Mouse (Mus musculus) spleen, adult 2 months (tissue): ENCODE results near the gene Ltc4s. TPM values are rescaled to one million over a fixed set of nuclear protein-coding genes. Genes with fewer than 3 reads are reported as not detected.

Experiments
- DNase-seq, 2 experiments: peaks; one replicate each; pipeline versions ENCODE4 v3.0.0 to v3.0.0-alpha.2; 2012 to 2021; ENCODE audit warnings: low spot score in 2 of 2, low read depth in 1 of 2
- H3K27ac ChIP-seq: fragments of 200-500 bp; 2 replicates; pipeline ENCODE4 v1.5.1; 2012; ENCODE audit warnings: low read length, inconsistent platforms; ENCODE audit not compliant: insufficient read depth
- H3K27me3 ChIP-seq: fragments of 200-500 bp; 2 replicates; pipeline ENCODE4 v1.6.1; 2012; ENCODE audit warnings: mild to moderate bottlenecking, moderate library complexity, low read length, inconsistent platforms; ENCODE audit not compliant: control insufficient read depth, insufficient read depth
- H3K36me3 ChIP-seq: fragments of 200-500 bp; 2 replicates; pipeline ENCODE4 v1.6.1; 2012; ENCODE audit warnings: mild to moderate bottlenecking, low read length, inconsistent platforms; ENCODE audit not compliant: control insufficient read depth, insufficient read depth
- H3K4me1 ChIP-seq: fragments of 200-500 bp; 2 replicates; pipeline ENCODE4 v1.6.1; 2011; ENCODE audit warnings: inconsistent platforms; ENCODE audit not compliant: control insufficient read depth, insufficient read depth, insufficient read length
- H3K4me3 ChIP-seq: fragments of 200-500 bp; 2 replicates; pipeline ENCODE4 v1.5.1; 2011; ENCODE audit warnings: mild to moderate bottlenecking, inconsistent platforms; ENCODE audit not compliant: insufficient read depth, insufficient read length; ENCODE audit errors: extremely low read depth
- CTCF ChIP-seq: fragments of 200-500 bp; IDR thresholded peaks from 2 replicates; pipeline ENCODE4 v1.5.1; 2011; ENCODE audit warnings: mild to moderate bottlenecking, inconsistent platforms; ENCODE audit not compliant: insufficient read depth, insufficient read length, insufficient replicate concordance; ENCODE audit errors: extremely low read depth
- POLR2A ChIP-seq: fragments of 200-500 bp; IDR thresholded peaks from 2 replicates; pipeline ENCODE4 v1.6.1; 2011; ENCODE audit warnings: low read depth, low read length, inconsistent platforms
- WGBS: fragments of 180-500 bp; shearing (Covaris S2); methylation state at CpG from one replicate; pipeline ENCODE4 v1.1.7; 2018; 5-methylcytosine and 5-hydroxymethylcytosine counted together
- polyA plus RNA-seq: library from polyadenylated mRNA; depleted of rRNA; stranded (reverse); fragments of >200 nt; gene quantifications from 2 replicates; pipeline ENCODE4 v1.2.3, GENCODE M21; 2012

Gene Ltc4s
- polyA plus RNA-seq, 1 experiment, result 44.9 TPM

DNA sequence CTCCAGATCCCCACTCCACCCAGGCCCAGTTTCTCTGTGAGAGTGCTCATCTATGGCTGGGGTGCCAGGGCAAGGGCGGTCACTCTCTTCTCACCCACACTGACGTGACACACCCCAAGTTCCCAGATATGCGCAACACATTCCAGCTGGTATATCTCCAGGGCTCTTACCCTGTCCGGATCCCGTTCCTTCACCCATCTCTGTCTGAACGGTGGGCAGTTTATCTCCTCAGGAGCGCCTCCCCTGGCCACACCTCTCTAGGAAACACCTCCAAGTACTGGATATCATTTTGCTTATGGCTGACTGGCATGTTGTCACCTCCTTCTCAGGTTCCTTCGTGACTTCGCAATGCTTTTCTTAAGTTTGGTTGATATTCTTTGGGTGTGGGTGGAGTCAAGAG lies 22.8 kb downstream of the Ltc4s start:
- Histone ChIP-seq H3K4me3 (no peak overlapping the region), H3K27me3 (no peaks in the 10 kb centered on the region), H3K36me3 (no peaks in the 10 kb centered on the region), H3K27ac (no peak overlapping the region), H3K4me1 (peaks cover 5% of the 10 kb centered on the region; the same call in 1 of the 2 replicates)
- TF ChIP-seq CTCF, result no peak
- no peak for TF ChIP-seq POLR2A
- 90% methylated on average over 9 of the region's 9 CpGs for WGBS
- DNase-seq, result no peak

DNA sequence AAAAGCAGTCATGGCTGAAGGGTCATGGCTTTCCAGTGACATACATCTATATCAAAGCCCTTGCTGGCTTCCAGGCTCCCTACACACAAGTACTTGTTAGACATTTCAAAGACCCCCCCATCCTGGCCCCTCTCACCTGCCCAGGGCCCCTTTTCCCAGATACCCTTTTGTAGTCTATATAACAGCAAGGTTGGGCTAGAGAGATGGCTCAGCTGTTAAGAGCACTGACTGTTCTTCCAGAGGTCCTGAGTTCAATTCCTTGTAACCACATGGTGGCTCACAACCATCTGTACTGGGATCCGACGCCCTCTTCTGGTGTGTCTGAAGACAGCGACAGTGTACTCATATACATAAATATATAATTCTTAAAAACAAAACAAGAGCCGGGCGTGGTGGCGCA lies 23.8 kb downstream of the Ltc4s start:
- TF ChIP-seq POLR2A, result no peak
- no peak for TF ChIP-seq CTCF
- no peak overlapping the region for H3K4me3 ChIP-seq
- H3K27ac ChIP-seq, result no peak overlapping the region
- H3K27me3 ChIP-seq, result no peaks in the 10 kb centered on the region
- DNase-seq, result no peak
- WGBS, result 92% methylated on average over 6 of the region's 6 CpGs
- peaks cover 5% of the 10 kb centered on the region; the same call in 1 of the 2 replicates for H3K4me1 ChIP-seq
- no peaks in the 10 kb centered on the region for H3K36me3 ChIP-seq

DNA sequence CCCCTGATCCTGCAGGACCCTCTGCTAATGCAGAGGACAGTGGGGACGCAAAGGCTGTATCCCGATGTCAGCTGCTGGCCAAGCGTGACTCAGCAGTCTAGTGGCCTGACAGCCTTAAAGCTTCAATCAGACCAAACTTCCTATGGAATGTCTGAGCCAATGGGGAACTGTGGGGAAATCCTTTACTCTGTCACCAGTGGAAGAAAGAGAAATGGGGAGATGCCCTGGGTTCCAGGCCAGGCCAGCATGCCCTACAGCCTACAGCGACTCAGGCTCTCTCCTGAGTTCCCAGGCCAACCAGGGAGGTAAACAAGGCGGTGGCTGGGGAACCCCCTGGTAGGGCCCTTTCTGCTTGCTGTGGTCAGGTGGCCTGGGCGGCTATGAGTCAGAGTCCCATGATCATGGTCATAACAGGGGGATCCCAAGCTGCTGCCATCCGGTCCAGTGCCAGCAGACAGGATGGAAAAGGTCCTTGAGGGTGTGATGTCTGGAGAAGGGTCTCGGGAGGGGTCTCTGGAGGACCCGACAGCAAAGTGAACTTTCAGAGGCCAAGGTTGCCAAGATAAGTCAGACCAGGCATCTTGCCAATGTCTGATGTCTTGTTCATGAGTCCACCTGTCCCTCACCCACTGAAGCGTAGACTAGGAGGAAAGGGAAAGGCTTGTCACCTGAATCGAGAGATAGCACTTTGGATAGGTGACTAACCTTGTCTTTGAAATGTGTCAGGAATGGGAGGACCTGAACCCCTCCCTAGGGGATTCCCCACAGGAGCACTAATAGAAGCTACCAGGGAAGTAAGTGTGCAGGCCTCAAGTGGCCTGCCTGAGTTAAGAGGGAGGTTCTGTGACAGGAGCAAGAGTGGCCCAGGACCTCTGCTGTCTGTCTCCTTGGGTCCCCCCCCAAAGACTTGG lies 25.3 kb downstream of the Ltc4s start:
- peak; percentile 40 to 41 for DNase-seq
- TF ChIP-seq CTCF (no peak), POLR2A (no peak)
- H3K27me3 ChIP-seq, result no peaks in the 10 kb centered on the region
- WGBS, result 71% methylated on average over 11 of the region's 11 CpGs
- H3K36me3 ChIP-seq, result no peaks in the 10 kb centered on the region
- H3K4me3 ChIP-seq, result no peak overlapping the region
- peaks cover 5% of the 10 kb centered on the region; the same call in 1 of the 2 replicates for H3K4me1 ChIP-seq
- H3K27ac ChIP-seq, result peak overlapping the region; percentile 33; the same call in 1 of the 2 replicates

DNA sequence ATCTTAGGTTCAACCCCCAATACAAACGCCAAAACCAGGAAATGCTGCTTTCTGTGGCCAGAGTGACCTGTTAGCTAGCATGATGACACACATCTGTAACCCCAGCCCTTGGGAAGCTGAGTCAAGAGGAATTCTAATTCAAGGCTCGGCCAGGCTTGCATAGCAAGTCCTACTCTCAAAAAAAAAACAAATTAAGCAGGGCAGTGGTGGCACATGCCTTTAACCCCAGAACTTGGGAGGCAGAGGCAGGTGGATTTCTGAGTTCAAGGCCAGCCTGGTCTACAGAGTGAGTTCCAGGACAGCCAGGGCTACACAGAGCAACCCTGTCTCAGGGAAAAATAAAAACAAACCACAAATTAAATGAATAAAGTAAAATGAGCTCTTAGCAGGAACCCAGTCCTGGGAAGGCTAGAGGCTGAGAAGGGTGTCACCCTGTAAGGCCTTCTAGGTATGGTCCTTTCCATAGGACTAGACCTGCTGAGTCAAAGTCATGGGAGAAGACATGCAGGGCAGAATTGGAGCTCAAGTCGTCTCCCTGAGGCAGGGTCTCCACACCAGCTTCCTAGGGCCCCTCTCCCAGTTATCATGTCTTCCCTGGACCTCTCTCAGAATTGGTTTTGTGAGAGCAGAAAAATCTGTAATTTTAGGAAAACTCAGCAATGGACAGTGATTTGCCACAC lies 26.2 kb downstream of the Ltc4s start:
- Histone ChIP-seq H3K36me3 (peaks cover 4% of the 10 kb centered on the region), H3K27me3 (no peaks in the 10 kb centered on the region), H3K4me3 (no peak overlapping the region), H3K27ac (no peak overlapping the region), H3K4me1 (peaks cover 5% of the 10 kb centered on the region; the same call in 1 of the 2 replicates)
- DNase-seq, result no peak
- TF ChIP-seq POLR2A, result no peak
- no peak for TF ChIP-seq CTCF
- WGBS, result 67% methylated on average over 3 of the region's 3 CpGs

DNA sequence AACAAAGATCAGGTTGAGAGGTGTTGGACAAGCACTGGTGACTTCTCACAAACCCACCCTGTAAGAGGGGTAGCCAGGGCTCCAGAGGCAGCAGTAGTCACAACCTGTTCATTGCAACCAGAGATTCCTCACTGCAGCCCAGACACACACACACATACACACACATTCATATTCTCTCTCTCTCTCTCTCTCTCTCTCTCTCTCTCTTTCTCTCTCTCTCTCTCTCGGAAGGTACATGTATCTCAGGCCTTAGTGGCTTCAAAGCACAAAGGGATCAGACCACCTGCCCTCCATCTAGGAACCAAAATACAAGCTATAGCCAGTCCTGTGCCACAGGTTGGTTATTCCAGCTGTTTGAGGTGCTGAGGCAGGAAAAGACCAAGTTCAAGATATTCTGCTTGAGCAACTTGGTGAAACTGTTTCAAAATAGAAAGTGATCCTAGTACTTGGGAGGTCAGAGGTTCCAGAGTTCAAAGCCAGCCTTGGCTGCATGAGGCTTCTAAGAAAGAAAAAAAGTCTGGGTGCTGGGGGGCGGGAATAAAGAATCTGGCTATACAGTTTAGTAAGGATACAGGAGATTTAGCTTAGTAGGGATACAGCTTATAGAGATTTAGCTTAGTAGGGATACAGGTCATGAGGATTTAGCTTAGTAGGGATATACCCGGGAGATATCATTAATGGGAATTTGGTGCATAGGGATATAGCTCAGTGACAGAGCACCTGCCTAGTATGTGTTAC lies 26.9 kb downstream of the Ltc4s start:
- no peak overlapping the region for H3K4me3 ChIP-seq
- peaks cover 11% of the 10 kb centered on the region for H3K36me3 ChIP-seq
- H3K4me1 ChIP-seq, result peaks cover 5% of the 10 kb centered on the region; the same call in 1 of the 2 replicates
- no peak overlapping the region for H3K27ac ChIP-seq
- no peaks in the 10 kb centered on the region for H3K27me3 ChIP-seq
- WGBS, result 93% methylated on average over 3 of the region's 3 CpGs
- TF ChIP-seq CTCF (no peak), POLR2A (no peak)
- DNase-seq, result no peak

DNA sequence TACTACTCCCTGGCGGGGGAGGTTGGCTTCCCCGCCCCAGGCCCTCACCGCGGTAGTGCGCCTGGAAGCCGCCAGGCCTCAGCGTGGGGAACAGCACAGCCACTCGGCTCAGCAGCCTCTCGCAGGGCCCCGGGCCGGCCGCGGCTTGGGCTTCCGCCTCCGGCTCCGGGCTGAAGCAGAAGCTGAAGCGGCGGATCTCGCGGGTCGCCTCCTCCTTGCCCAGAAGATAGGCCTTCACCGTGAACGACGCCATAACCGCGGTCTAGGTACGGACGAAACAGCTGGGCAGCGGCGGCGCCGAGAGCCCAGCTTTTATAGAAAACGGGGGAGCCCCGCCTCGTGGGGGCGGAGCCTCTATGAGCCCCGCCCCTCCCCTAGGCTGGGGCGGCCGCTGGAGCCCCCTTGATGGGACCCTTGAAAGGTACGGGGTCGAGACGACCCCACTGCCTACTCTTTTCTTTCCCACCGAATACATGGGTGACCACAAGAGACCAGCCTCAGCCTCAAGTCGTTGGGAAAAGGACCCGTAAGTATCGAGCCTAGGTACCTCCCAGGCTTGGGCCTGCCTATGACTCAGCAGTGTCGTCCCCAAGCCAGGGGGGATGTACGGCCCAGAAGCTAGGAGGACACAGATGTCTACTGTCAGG lies 27.8 kb downstream of the Ltc4s start, which contains the start of the genes Sqstm1 and Mgat4b:
Sqstm1 (minus strand) TSS at position 323 of the 647 bp plus-strand sequence.
Mgat4b (plus strand) TSS at position 386 of the 647 bp plus-strand sequence.
- peak within 1 kb of the TSS; percentile 90 for H3K4me3 ChIP-seq
- peak; percentile 57 to 67 for DNase-seq
- H3K4me1 ChIP-seq, result peaks cover 5% of the 10 kb centered on the region; the same call in 1 of the 2 replicates
- H3K36me3 ChIP-seq, result peaks cover 20% of the 10 kb centered on the region
- H3K27me3 ChIP-seq, result no peaks in the 10 kb centered on the region
- peak within 1 kb of the TSS; percentile 97 for H3K27ac ChIP-seq
- TF ChIP-seq POLR2A (peak; percentile 96), CTCF (no peak)
- WGBS, result under 1% methylated on average over 48 of the region's 48 CpGs
